Mouse (Mus musculus): ENCODE data around the gene G6pdx. TPM values are rescaled to one million over a fixed set of nuclear protein-coding genes. Genes with fewer than 3 reads are reported as not detected.

The G6pdx gene
- total RNA-seq (2021) = 1 to 10 TPM; 6.7 to 8.0 TPM
- long read RNA-seq, experiment 1, transcript G6pdx-201 (13 exons, 2,652 nt) = major isoform, 5 of 8 reads
- long read RNA-seq, experiment 1, partial matches to known transcripts = 1 of 8 reads
- long read RNA-seq, experiment 1, other reads (novel, unspliced or antisense) = 0 of 8 reads
- long read RNA-seq, experiment 2, partial matches to known transcripts = 0 of 5 reads
- long read RNA-seq, experiment 2, other reads (novel, unspliced or antisense) = 0 of 5 reads

DNA sequence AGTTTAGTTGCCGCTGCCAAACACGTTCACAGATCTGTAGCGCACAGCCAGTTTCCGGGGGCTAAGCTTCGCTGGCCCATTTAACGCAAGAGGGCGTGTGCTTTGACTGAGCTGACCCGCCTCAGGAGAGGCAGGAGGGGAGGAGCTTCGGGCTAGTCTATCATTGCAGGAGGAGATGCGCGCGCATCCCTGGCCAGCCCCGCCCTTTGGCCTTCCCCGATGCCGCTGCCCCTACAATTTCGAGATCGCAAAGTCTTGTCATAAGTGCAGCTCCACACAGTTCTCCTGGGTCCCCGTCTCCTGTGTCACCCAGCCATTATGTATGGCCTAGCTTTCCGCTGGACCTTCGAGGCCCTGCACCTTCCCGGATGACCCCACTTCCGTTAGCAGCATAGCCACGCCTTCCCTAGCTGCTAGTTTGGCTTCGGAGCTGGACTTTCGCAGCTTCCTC is at the start of gene G6pdx:
Gene G6pdx, minus strand, starts transcription at position 369 of the 451 bp plus-strand sequence.
- intact Hi-C loops (cut with DNase I) = no loop called here

DNA sequence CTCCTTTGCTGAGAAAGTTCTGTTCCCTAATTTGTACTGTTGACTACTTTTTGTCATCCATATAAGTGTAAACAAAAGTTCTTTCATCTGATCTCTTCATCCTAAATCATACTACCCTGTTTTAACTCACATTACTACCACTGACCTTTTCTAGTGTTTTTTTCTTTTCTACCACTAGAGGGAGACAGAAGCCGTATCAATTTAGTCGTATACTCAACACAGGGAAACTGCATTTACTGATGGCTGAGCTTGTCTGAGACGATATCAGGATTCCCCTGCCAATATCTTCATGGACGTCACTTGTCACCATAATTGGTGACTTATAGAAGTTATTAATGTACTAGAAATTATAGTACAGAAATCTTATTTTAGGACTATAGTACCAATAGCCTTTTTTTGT is 23.8 kb upstream of the G6pdx start:
- intact Hi-C loops (cut with DNase I) = no loop called here
- DNase-seq = no peak

More for the DNA sequence above, at the start of gene G6pdx:
- DNase-seq = peak; percentile 84 to 86

DNA sequence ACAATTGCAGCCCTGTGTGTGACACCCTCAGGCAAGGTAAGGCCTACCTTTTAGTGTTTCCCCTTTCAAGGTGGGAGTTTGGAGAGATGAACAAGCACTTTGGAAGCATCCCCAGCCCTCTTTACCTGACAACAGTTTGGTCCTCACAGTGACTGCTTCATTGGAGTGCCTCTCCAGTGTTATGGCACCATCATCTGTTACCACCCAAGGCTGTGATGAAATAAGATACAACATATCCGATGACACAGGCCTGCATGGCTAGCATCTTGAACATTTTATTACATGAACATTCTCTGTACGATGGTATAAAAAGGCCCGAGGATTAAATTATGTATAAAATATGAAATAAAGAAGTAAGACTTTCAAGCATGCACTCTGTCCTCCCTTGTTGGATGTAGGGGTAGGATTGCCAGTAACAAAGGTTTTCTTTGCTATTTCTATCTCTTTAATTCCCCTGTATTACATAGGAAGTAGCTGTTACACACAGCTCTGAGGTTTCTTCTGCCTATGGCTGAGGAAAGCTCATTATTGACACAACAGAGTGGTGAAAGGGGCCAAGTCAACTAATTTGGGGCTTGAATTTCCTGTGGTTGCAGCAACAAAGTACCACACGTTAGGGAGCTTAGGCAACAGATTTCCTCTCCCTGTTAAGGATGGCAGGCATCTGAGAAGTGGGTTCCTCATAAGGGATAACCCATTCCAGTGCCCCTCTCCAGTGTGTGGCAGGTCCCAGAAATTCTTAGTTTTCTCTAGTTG is 22.3 kb upstream of the G6pdx start:
- no peak for DNase-seq
- intact Hi-C loops (cut with DNase I) = no loop called here

DNA sequence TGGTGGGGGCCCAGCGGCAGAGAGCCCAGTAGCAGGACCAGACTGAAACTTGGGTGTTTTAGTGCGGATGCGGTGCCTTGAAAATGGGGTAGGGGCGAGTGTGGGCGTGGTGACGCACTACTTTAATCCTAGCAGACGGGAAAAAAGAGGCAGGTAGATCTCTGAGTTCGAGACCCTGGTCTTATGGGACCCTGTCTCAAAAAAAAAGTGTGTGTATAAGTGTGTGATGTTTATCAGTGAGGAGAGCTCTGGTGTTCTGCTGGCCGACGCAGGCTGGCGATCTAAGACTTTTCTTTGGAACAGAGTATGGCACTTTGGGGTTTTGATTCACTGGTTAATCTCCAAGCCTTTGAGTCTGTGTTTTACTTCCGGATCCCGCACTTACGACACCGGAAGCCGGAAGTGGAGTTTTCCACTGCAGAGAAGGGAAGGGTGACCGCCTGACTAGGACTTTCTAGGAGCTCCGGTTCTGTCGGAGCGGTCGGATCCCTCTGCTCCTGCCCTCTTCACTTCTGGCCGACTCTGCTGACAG is 362 bp upstream of the G6pdx start:
- intact Hi-C loops (cut with DNase I) = no loop called here
- DNase-seq = peak; percentile 66 to 76

DNA sequence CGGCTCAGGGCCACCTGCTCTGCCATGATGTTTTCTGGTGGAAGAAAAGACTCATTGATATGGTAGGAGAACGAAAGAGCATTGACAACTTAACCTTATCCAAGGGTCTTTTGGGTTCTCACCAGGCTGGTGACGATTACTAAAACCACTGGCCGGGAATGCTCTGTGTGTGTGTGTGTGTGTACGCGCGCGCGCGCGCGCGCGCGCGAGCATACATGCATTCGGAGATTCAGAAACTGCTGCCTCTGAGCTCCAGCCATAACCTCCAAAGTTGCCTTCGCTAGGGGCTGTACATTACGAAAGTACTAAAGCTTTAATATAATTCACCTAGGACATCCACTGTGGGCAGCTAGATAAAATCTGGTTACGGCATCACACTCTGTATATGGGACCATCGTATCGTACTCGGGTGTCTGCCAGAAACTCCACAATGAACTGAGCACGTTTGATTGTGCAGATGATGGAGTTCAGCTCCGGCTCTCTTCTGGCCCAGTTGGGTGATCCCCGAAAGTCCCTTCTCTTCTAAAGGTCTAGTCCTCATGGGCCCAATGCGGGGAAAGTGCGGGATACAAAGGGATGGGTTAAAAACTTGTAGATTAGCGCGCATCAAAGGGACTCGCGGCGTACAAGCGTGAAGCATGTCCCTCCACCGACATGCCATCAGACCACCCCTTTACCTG is 708 bp downstream of the G6pdx start:
- intact Hi-C loops (cut with DNase I) = no loop called here
- peak in 1 of 2 experiments; percentile 2 for DNase-seq

DNA sequence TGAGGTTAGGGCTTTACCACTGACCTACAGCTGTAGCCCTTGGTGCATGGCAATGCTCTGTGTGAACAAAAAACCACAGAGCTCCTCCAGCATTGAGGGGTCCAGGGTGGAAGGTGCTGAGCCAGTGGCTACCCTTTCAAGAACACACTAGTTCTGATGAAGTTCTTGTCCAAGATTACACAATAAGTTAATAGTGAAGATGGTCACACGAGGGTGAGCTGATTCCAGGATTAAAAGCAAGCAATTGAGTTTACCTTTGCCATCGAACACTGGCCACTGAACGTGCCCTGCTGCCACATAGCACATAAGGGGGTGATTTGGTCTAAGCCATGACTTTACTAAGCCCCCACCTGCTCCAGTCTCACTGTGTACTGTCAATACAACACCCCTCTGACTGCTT is 1.9 kb downstream of the G6pdx start:
- intact Hi-C loops (cut with DNase I) = no loop called here
- no peak for DNase-seq

DNA sequence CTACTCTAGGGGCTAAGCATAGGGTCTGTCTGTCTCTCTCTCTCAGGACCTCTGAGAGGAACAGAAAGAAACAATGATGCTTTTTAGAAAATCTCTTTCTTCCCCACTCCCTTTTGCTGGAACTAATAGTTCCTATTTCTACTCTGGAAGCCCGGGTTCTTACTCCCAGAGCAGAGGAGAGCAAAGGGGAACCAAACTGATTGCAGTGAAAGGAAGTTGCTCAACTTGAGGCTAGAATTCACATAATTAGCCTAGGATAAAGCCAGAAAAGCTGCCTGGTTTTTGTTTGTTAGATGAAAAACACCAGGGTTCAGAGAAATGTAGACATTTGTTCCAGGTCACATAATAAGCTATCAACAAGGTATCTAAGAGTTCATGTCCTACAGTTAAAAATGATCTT is 2.7 kb downstream of the G6pdx start:
- DNase-seq = no peak
- intact Hi-C loops (cut with DNase I) = no loop called here

DNA sequence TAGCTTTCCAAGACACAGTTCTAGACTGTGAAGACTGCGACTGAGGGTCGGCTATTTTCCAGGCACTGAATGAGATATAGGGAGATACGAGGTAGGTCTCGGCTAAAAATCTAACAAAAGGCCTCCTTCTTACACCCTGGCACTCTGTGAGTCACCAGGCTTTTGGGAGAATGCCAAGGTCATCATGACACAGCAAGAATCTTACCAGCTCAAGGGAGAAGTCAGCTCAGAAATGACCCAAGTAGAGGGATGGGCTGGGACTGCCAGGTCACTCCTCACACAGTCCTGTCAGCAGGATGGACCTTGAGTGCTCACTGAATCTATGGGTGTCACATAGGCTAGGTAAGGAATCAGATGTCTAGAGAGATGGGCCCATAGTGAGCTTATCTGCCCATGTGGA is 3.8 kb downstream of the G6pdx start:
- peak in 1 of 2 experiments; percentile 27 for DNase-seq
- intact Hi-C loops (cut with DNase I) = no loop called here

DNA sequence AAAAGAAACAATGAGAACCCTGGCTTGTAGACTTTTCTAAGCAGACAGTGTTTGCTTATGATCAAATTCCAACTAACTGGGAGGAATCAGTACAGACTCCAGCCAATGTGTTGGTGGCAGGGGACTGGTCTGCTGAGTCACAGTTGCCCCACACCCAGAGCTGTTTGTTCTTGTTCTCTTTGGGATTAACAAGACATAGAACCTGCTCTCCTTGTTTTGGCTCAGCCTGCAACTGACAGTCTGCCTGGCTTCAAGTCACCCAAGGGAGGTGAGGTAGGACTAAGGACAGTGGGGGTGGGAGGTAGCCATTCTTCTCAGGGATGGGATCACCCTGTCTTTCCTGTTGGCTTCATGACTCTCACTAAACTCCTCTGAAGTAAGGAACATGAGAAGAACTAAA is 4.6 kb downstream of the G6pdx start:
- DNase-seq = no peak
- intact Hi-C loops (cut with DNase I) = no loop called here

DNA sequence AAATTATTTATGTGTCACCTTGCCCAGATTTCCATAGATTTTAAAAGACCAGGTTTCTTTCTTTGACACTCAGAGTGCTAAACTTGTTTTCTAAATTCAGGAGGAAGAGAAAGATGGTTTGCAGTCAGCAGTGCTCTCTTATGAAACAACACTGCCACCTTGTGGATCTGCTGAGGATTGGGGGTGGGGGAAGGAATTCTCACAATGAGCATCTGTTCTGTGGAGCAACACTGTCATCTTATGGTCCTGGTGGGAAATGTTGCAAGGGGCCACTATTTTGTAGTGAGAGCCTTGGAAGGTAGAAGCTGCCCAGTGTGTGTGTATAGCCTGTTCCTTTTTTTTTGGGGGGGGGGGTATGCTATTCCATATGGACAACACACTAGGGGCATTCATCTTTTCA is 15.6 kb downstream of the G6pdx start:
- DNase-seq = peak; percentile 60 to 81
- intact Hi-C loops (cut with DNase I) = loop anchor here (1.0 to 10.0 kb wide), 6 partner anchors 165 to 1361 kb away; partner anchors contain the start of genes Hcfc1 and Irak1

DNA sequence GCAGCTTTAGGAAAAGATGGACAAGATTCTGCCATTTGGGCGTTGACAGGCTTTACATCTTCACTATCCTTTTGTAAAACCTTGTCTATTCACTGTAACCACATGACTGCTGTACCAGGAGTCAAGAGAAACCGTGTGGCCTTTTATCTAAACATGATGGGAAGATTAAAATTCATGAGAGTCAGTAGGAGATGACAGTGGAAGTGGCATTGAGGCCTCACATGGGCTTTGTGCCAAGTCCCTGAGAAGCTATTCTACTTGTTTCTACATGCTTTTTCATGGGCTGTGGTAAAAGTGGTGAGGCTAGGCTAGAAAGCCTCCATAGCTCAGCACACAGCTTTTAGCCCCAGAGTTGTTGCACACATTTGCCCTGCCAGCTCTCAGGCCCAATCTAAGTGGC is 20.7 kb downstream of the G6pdx start:
- intact Hi-C loops (cut with DNase I) = no loop called here
- DNase-seq = no peak

DNA sequence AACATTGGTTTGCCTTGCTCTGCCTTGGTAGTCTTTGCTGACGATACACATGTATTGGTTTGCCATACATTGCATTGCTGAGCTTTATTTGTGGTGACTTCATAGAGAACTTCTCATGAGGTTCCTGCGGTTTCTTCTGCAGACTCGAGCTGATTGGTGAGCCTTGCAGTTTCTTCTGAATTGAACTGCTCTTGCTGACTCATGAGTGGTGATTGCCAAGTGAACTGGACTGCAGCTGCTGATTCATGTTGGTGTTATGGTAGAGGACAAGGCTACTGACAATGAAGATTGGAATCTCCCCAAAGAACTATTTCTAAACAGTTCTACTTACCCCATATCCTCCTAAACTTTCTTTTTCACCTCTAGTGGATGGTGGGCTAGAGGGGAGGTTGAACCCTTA is 28.9 kb downstream of the G6pdx start:
- DNase-seq = no peak
- intact Hi-C loops (cut with DNase I) = no loop called here

DNA sequence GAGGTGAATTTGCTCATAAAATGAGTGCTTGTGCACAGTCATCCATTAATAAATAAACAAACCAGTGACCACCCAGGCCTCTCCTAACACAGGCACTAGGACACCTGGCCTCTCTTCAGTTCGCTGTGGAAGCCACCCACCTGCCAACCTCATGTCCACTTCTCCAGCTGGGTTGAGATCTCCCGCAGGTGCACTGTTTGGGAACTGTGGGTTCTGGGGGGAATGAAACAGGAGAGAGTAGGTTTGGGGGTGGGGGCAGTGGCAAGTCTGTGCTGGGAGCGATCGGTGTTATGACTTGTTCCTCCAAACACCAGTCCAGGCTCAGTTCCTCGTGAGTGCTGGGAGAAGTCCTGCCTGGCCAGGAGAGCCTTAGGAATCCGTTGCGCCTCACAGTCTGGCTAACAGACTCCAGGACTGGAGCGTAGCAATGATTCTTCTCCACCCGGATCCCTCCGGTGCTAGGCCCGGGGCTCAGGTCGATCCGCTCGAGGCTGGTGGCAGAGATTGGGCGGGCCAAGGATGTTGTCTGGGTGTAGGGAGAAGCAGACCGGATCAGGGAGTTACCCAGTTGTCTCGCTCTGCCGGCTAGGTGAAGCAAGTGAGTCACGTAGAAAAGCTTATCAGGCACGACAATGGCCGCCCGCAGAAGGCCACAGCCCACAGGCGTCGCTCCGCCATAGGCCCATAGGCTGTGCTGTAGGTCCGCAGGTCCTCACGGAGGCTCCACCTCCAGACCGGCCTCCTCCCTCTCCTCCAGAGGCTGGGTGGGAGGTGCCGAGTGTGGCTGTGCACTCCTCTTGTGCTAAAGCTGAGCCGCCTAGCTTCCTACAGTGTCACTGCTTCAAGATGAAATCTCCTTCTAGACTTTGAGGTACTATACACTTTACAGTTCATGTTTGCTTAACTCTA is 36.2 kb downstream of the G6pdx start, which contains the start of the genes Fam3a and Ikbkg:
Gene Fam3a, minus strand, starts transcription at position 738 of the 909 bp plus-strand sequence.
Gene Ikbkg, plus strand, starts transcription at position 756 of the 909 bp plus-strand sequence.
- intact Hi-C loops (cut with DNase I) = loop anchor here (5.0 kb wide), 1 partner anchor 145 kb away; the partner anchor contains the start of gene Flna
- peak; percentile 77 to 79 for DNase-seq

DNA sequence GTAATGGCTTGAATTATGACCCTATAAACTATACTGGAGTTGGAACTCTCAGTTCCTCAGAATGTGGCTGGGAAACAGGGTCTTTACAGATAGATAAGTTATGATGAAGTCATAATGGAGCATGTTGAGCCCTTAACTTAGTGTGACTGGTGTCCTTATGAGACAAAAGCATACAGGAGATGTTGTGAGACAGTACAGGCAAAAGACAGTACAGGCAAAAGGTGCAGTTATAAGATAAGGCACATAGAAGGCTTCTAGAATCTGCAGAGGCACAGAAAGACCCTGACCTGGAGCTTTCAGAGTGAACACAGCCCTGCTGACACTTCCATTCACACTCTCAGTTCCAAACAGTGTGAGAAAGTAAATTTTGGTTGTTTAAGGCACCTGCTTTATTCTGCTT is 40.8 kb downstream of the G6pdx start:
- intact Hi-C loops (cut with DNase I) = no loop called here
- DNase-seq = no peak

DNA sequence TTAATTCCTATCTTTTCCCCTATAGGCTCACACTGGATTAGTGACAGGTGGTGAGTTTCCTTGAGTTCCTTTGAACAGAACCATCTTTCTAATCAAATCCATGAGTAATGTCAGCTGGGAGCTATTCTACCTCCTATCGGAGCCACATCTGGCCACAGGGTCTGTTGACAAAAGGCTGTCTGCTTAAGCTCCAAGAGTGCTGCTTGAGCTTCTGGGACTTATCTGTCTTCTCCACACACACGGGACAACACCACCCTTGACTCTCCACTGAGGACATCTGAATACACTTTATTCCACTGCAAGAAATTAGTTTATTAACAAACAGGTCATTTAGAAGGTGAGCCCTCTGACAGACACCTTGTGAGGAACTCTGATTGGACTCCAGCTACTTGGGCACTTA is 44.5 kb downstream of the G6pdx start:
- intact Hi-C loops (cut with DNase I) = no loop called here
- DNase-seq = no peak

DNA sequence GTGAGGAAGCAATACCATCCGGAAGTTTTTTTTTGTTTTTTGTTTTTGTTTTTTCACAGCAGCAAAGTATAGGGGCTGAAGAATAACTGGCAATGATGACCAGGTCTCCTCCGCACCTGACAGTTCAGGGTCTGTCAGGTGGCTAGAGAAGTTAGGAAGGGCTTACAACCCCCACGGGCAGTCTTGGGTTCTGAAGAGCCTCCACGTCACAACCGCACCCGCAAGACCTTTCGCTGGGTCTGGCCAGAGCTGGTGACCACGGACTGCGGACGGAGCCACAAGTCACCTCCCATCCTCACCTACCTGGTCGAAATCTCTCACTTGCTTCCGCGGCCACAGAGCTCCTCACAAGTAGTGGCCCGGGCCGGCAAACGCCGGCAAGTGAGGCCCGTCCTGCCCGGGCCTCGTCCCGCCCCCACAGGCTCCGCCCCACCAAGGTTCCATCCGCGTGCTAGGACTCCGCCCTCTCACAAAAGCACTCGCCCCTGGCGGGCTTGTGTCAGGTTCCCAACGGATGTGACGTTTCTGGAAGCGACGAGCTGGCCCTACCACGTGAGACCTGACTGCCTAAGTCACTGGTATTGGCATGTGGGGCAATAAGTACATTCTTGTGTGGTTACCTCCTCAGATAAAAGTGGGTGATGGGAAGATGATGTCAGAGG is 56.0 kb downstream of the G6pdx start, which contains the start of the genes Ubl4a and Slc10a3:
Gene Ubl4a, minus strand, starts transcription at position 331 of the 662 bp plus-strand sequence.
Gene Slc10a3, minus strand, starts transcription at position 462 of the 662 bp plus-strand sequence.
- peak; percentile 82 to 89 for DNase-seq
- intact Hi-C loops (cut with DNase I) = no loop called here

DNA sequence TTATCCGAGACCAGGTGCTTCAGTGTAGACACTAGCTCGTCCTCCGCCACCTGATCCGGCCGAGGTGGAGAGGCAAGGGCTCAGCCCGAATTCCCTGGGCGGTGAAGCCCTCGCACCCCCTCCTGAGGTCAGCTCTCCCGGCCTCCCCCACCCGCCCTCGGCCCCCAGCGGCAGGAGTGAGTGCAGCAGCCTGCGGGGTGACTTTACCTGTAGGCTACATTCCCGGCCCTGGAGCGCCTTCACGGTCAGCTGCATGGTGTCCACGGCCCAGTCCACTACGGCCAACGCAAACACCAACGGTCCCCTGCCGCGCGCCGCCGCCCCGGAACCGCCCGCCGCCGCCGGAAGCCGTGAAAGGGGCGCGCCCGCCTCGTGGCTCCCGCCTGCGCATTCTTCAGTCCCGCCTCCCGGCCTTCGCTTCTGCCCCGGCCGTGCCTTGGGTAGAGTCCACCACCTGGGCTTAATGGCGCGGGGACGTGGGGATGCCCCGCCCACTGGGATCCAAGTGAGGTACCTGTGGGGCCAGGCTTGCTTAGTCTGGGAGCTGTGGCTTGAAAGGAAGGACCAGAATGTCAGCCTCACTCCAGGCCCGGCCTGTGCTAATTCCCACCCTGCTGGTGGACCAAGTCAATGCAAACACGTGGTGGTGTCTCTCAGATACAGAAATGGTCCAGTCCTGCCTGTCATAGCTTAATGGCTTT is 60.6 kb downstream of the G6pdx start:
- intact Hi-C loops (cut with DNase I) = loop anchor here (5.0 kb wide), 1 partner anchor 51 kb away; no protein-coding TSS in a partner anchor
- peak; percentile 77 to 78 for DNase-seq

DNA sequence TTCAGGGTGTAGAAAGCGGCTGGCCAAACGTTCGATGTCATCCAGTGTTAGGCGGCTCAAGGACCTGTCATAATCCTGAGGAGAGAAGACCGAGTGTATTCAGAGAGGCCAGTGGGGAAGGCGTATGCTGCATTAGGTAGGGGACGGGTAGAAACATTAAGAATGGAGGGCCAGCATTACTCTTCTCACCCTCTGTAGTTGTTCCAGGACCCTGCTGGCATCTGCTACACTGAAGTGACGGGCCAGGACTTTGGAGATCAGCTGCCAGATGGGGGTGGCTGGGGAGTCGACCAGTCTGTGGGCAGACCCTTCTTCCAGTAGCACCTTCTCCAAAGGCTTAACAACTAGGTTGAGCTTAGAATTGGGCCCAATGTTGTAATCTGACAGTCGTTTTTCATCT is 61.5 kb downstream of the G6pdx start:
- DNase-seq = no peak
- intact Hi-C loops (cut with DNase I) = loop anchor here (5.0 kb wide), 1 partner anchor 50 kb away; no protein-coding TSS in a partner anchor

Measured in heart, postnatal 14 days (tissue).